Mouse (Mus musculus): Measurements from ENCODE around the gene Grap. TPM values are rescaled to one million over a fixed set of nuclear protein-coding genes. Genes with fewer than 3 reads are reported as not detected.
A peak's percentile ranks its signal among the peaks of the same experiment; 100 is the strongest.

The Grap gene
- polyA plus RNA-seq, 1 experiment from 2014 or later: 4.9 TPM

GRCm38 (mm10) chr11:61642106-61642505, 11.0 kb upstream of the Grap start:
- Histone ChIP-seq H3K4me3 (ENCODE audit: low read depth, low read length) (no peak overlapping the region), H3K27ac (replicated peaks) (no peak overlapping the region), H3K4me2 (replicated peaks; ENCODE audit: low read depth) (no peak overlapping the region), H3K36me3 (ENCODE audit: control insufficient read depth, insufficient read depth, low read length) (no peaks in the 10 kb centered on the region), H3K9ac (ENCODE audit: low read length) (no peak overlapping the region), H3K9me3 (ENCODE audit: control insufficient read depth, low read length) (no peaks in the 10 kb centered on the region), H3K27me3 (ENCODE audit: control insufficient read depth, insufficient read depth, low read length) (no peaks in the 10 kb centered on the region), H3K4me1 (replicated peaks; ENCODE audit: control insufficient read depth, insufficient read depth) (peaks cover 3% of the 10 kb centered on the region; the same call in 1 of the 2 replicates)
- TF ChIP-seq CTCF (IDR thresholded peaks at IDR 0.05; ENCODE audit: low read depth): no peak
- no peak for TF ChIP-seq EP300 (optimal IDR thresholded peaks at IDR 0.05)
- 84% methylated on average over 7 of the region's 7 CpGs for WGBS
- DNase-seq (ENCODE audit: low spot score) (no peak), ATAC-seq (ENCODE audit: low FRiP score, low TSS enrichment) (no peak)

DNA sequence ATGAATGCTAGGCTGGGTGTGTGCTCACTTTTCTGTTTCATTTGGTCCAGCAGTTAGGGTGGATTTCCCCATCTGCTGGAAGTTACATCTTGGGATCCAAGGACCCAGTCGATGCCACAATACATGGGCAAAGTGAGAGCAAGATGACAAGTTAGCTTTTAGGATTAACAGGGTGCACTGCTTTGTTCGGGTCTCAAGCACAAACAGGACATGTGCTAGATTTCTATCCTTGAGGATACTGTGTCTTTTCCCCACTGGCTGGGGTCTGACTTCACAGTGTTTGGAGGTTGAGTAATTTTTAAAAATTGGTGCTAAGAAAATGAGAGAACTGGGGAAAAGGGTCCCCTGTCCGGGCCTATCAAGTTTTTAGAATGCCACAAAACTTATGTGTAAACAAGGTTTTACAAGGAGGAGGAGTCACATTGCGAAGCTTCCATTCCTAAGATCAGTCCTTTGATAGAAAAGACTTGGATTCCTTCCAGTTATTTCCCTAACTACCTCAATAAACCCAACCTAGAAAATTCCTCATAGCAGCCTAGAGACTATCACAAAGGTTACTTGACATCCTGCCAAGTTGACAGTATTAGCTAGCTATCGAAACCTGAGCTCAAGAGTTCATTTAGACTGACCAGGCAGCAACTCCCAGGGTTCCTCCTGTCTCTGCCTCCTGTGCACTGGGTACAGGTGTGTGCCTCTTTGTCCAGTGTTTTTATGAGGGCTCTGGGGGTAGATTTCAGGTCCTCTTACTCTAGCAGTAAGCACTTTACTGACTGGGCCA, 9.7 kb upstream of the Grap start:
- Histone ChIP-seq H3K4me1 (replicated peaks; ENCODE audit: control insufficient read depth, insufficient read depth) (peaks cover 3% of the 10 kb centered on the region; the same call in 1 of the 2 replicates), H3K36me3 (ENCODE audit: control insufficient read depth, insufficient read depth, low read length) (no peaks in the 10 kb centered on the region), H3K27me3 (ENCODE audit: control insufficient read depth, insufficient read depth, low read length) (no peaks in the 10 kb centered on the region), H3K4me2 (replicated peaks; ENCODE audit: low read depth) (no peak overlapping the region), H3K9me3 (ENCODE audit: control insufficient read depth, low read length) (no peaks in the 10 kb centered on the region), H3K27ac (replicated peaks) (0 out of 2 replicates have a peak overlapping the region, but pooled peaks have one; percentile 8), H3K4me3 (ENCODE audit: low read depth, low read length) (no peak overlapping the region), H3K9ac (ENCODE audit: low read length) (no peak overlapping the region)
- DNase-seq (ENCODE audit: low spot score): no peak
- 55% methylated on average over 5 of the region's 5 CpGs for WGBS
- peak; percentile 49; the same call in 1 of the 2 replicates for ATAC-seq (ENCODE audit: low FRiP score, low TSS enrichment)
- TF ChIP-seq EP300 (optimal IDR thresholded peaks at IDR 0.05) (no peak), CTCF (IDR thresholded peaks at IDR 0.05; ENCODE audit: low read depth) (no peak)

- peak overlapping the region; percentile 73 for H3K27ac ChIP-seq (replicated peaks)
- DNase-seq (ENCODE audit: low spot score) (peak; percentile 33), ATAC-seq (ENCODE audit: low FRiP score, low TSS enrichment) (peak; percentile 65; the same call in 1 of the 2 replicates)
- no peak for TF ChIP-seq EP300 (optimal IDR thresholded peaks at IDR 0.05)
- TF ChIP-seq CTCF (IDR thresholded peaks at IDR 0.05; ENCODE audit: low read depth): no peak
- H3K4me1 ChIP-seq (replicated peaks; ENCODE audit: control insufficient read depth, insufficient read depth): peaks cover 3% of the 10 kb centered on the region; the same call in 1 of the 2 replicates
- WGBS: 40% methylated on average over 11 of the region's 11 CpGs
- no peaks in the 10 kb centered on the region for H3K36me3 ChIP-seq (ENCODE audit: control insufficient read depth, insufficient read depth, low read length)
- H3K9me3 ChIP-seq (ENCODE audit: control insufficient read depth, low read length): no peaks in the 10 kb centered on the region
- no peak overlapping the region for H3K4me2 ChIP-seq (replicated peaks; ENCODE audit: low read depth)
- H3K9ac ChIP-seq (ENCODE audit: low read length): no peak overlapping the region
- H3K4me3 ChIP-seq (ENCODE audit: low read depth, low read length): no peak overlapping the region
- H3K27me3 ChIP-seq (ENCODE audit: control insufficient read depth, insufficient read depth, low read length): no peaks in the 10 kb centered on the region
Measured at GRCm38 (mm10) chr11:61644576-61645326, 8.3 kb upstream of the Grap start.

DNA sequence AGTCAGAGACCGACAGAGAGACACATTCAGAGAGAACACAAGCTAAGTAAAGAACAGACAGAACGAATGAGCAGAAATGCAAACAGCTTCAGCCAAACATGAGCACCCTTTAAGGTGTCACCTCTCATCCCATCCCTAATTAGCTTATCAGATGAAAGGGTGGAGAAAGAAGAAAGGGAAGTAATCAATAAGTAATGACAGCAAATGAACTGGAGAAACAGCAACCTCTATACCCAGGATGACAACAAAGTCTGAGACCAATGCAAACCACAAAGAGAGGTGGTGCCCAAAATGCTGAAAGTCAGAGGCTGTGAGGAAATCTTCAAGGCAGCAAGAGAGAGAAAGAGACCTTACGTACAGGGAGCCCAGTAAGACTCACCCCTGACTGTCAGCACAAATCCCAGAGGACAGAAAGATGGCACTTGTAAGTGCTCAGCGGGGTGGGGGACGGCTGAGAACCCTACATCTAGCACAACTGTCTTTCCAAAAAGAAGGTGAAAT, 7.7 kb upstream of the Grap start:
- TF ChIP-seq EP300 (optimal IDR thresholded peaks at IDR 0.05) (no peak), CTCF (IDR thresholded peaks at IDR 0.05; ENCODE audit: low read depth) (no peak)
- Histone ChIP-seq H3K27me3 (ENCODE audit: control insufficient read depth, insufficient read depth, low read length) (no peaks in the 10 kb centered on the region), H3K4me3 (ENCODE audit: low read depth, low read length) (no peak overlapping the region), H3K9ac (ENCODE audit: low read length) (no peak overlapping the region), H3K36me3 (ENCODE audit: control insufficient read depth, insufficient read depth, low read length) (no peaks in the 10 kb centered on the region), H3K4me2 (replicated peaks; ENCODE audit: low read depth) (no peak overlapping the region), H3K9me3 (ENCODE audit: control insufficient read depth, low read length) (no peaks in the 10 kb centered on the region), H3K27ac (replicated peaks) (no peak overlapping the region), H3K4me1 (replicated peaks; ENCODE audit: control insufficient read depth, insufficient read depth) (peaks cover 3% of the 10 kb centered on the region; the same call in 1 of the 2 replicates)
- 63% methylated on average over 5 of the region's 5 CpGs for WGBS
- ATAC-seq (ENCODE audit: low FRiP score, low TSS enrichment) (no peak), DNase-seq (ENCODE audit: low spot score) (no peak)

- no peak overlapping the region for H3K9ac ChIP-seq (ENCODE audit: low read length)
- WGBS: 54% methylated on average over 2 of the region's 2 CpGs
- H3K4me2 ChIP-seq (replicated peaks; ENCODE audit: low read depth): no peak overlapping the region
- H3K27ac ChIP-seq (replicated peaks): no peak overlapping the region
- H3K4me3 ChIP-seq (ENCODE audit: low read depth, low read length): no peak overlapping the region
- ATAC-seq (ENCODE audit: low FRiP score, low TSS enrichment) (no peak), DNase-seq (ENCODE audit: low spot score) (no peak)
- no peaks in the 10 kb centered on the region for H3K9me3 ChIP-seq (ENCODE audit: control insufficient read depth, low read length)
- H3K27me3 ChIP-seq (ENCODE audit: control insufficient read depth, insufficient read depth, low read length): no peaks in the 10 kb centered on the region
- H3K4me1 ChIP-seq (replicated peaks; ENCODE audit: control insufficient read depth, insufficient read depth): peaks cover 3% of the 10 kb centered on the region; the same call in 1 of the 2 replicates
- H3K36me3 ChIP-seq (ENCODE audit: control insufficient read depth, insufficient read depth, low read length): no peaks in the 10 kb centered on the region
- TF ChIP-seq CTCF (IDR thresholded peaks at IDR 0.05; ENCODE audit: low read depth) (no peak), EP300 (optimal IDR thresholded peaks at IDR 0.05) (no peak)
Measured at GRCm38 (mm10) chr11:61646499-61647039, 6.5 kb upstream of the Grap start.
